Mouse (Mus musculus) limb, embryonic 14.5 days (tissue): ENCODE measurements at regions not wholly inside any gene's neighbourhood (a gene's known extent, or its start where the extent isn't known, plus 50 kb on each side); places are given as distances from the start of the nearest gene placed in this dataset.

Source experiments
- ATAC-seq: fragments of 200-750 bp; cut with Nextera tagmentation; 2 replicates; pipeline ENCODE4 v1.8.0; 2017; ENCODE audit warnings: low read depth, moderate number of reproducible peaks, moderate TSS enrichment; ENCODE audit not compliant: low FRiP score
- DNase-seq: peaks from one replicate; pipeline ENCODE4 v3.0.0-alpha.2; 2015; ENCODE audit warnings: low spot score
- H3K27ac ChIP-seq: fragments of 300-500 bp; sonication (generic); replicated peaks from 2 replicates; pipeline ENCODE4 v1.5.1; 2014; ENCODE audit warnings: low read depth, mild to moderate bottlenecking, low read length, moderate library complexity, mixed read lengths
- H3K27me3 ChIP-seq: fragments of 300-500 bp; sonication (generic); 2 replicates; pipeline ENCODE4 v1.6.1; 2014; ENCODE audit warnings: low read length, mixed read lengths; ENCODE audit not compliant: control insufficient read depth, insufficient read depth
- H3K36me3 ChIP-seq: fragments of 300-500 bp; sonication (generic); 2 replicates; pipeline ENCODE4 v1.6.1; 2014; ENCODE audit warnings: mild to moderate bottlenecking, low read length, moderate library complexity, mixed read lengths; ENCODE audit not compliant: control insufficient read depth, insufficient read depth
- H3K4me1 ChIP-seq: fragments of 300-500 bp; sonication (generic); 2 replicates; pipeline ENCODE4 v1.6.1; 2014; ENCODE audit warnings: antibody characterized with exemption, low read length, mixed read lengths; ENCODE audit not compliant: control insufficient read depth, insufficient read depth
- H3K4me2 ChIP-seq: fragments of 300-500 bp; sonication (generic); replicated peaks from 2 replicates; pipeline ENCODE4 v1.6.1; 2014; ENCODE audit warnings: low read depth, mild to moderate bottlenecking, low read length, moderate library complexity; ENCODE audit not compliant: severe bottlenecking
- H3K4me3 ChIP-seq: fragments of 300-500 bp; sonication (generic); replicated peaks from 2 replicates; pipeline ENCODE4 v1.5.1; 2014; ENCODE audit warnings: low read length
- H3K9ac ChIP-seq: fragments of 300-500 bp; sonication (generic); 2 replicates; pipeline ENCODE4 v1.6.1; 2014; ENCODE audit warnings: mild to moderate bottlenecking, low read depth, low read length, moderate library complexity; ENCODE audit not compliant: severe bottlenecking
- H3K9me3 ChIP-seq: fragments of 300-500 bp; sonication (generic); 2 replicates; pipeline ENCODE4 v1.6.1; 2016; ENCODE audit warnings: low read length; ENCODE audit not compliant: control insufficient read depth
- POLR2A ChIP-seq: fragments of 200-500 bp; IDR thresholded peaks from 2 replicates; pipeline ENCODE4 v1.8.0; 2012; ENCODE audit warnings: inconsistent platforms, mild to moderate bottlenecking, moderate library complexity, borderline replicate concordance; ENCODE audit not compliant: insufficient read depth, insufficient read length; ENCODE audit errors: extremely low read depth
- WGBS: fragments of 180-500 bp; shearing (Covaris S2); extraction: QIAGEN DNeasy Blood & Tissue Kit; methylation state at CpG from one replicate; pipeline ENCODE4 v1.1.7; 2014; 5-methylcytosine and 5-hydroxymethylcytosine counted together

DNA sequence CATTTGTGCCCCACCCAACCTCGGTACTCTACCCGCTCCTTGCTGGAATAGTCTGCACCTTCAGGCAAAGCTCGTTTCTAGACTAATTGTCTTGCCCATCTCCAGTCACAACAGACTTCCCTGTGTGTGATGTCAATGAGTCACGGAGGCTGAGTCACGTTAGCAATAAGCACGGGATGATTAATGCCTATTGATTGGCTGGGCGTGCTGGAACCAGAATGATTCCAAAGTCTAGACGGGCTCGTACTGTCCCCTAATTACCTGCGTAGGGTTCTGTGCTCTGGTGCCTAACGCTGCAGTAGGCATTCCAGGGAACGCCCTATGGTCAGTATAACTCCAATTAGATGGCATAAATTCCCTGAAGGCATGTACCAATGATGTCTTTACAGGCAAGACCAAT, 78.8 kb upstream of the Atxn1 start:
- H3K9ac ChIP-seq: no peak overlapping the region
- no peaks in the 10 kb centered on the region for H3K9me3 ChIP-seq
- H3K4me3 ChIP-seq: no peak overlapping the region
- TF ChIP-seq POLR2A: no peak
- H3K27me3 ChIP-seq: no peaks in the 10 kb centered on the region
- WGBS: 66% methylated on average over 12 of the region's 12 CpGs
- DNase-seq (no peak), ATAC-seq (no peak)
- no peak overlapping the region for H3K4me2 ChIP-seq
- H3K4me1 ChIP-seq: no peaks in the 10 kb centered on the region
- H3K36me3 ChIP-seq: no peaks in the 10 kb centered on the region
- no peak overlapping the region for H3K27ac ChIP-seq

DNA sequence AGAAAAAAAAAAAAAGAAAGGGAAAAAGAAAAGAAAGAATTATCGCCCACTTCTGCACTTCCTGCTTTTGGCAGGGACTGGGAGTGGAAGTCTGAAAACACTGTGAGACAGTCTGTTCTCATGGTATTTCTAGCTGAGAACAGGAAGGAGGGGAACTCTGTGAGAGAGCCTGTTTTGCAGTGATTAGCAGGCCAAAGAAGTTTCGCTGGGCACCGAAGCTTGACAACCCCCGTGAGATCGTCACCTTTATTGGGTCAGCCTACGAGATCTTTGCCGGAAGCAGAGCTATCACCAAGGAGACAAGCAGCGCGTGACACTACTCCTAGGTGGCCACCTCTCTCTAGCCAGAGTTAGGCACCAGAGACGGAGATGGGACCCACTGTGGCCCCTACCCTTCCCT, 78.2 kb upstream of the Atxn1 start:
- WGBS: 47% methylated on average over 10 of the region's 10 CpGs
- Histone ChIP-seq H3K4me2 (no peak overlapping the region), H3K9me3 (no peaks in the 10 kb centered on the region), H3K9ac (no peak overlapping the region), H3K27me3 (no peaks in the 10 kb centered on the region), H3K4me1 (no peaks in the 10 kb centered on the region), H3K36me3 (no peaks in the 10 kb centered on the region), H3K27ac (no peak overlapping the region), H3K4me3 (no peak overlapping the region)
- no peak for TF ChIP-seq POLR2A
- ATAC-seq (no peak), DNase-seq (no peak)

DNA sequence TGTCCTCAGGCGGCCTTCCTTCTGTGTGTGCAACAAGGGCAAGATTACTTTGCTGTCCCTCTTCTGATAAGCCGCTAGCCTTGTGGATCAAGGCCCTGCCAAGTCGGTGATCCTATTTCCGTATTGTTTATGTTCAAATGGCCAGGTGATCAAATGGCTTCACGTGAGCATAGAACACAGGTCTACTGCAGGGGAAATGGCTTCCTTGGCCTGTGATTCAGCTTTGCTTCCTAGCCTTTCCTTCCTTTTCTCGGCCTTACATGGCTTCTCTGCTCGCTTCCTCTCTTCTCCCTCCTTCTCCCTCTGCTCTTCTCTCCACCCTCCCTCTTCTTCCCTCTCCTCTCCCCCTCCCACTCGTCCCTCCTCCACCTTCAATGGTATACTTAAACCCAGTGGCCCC, 77.4 kb upstream of the Atxn1 start:
- no peak for TF ChIP-seq POLR2A
- H3K4me1 ChIP-seq: no peaks in the 10 kb centered on the region
- H3K4me3 ChIP-seq: no peak overlapping the region
- 83% methylated on average over 8 of the region's 8 CpGs for WGBS
- no peak overlapping the region for H3K9ac ChIP-seq
- no peak overlapping the region for H3K27ac ChIP-seq
- H3K27me3 ChIP-seq: no peaks in the 10 kb centered on the region
- DNase-seq (no peak), ATAC-seq (no peak)
- no peak overlapping the region for H3K4me2 ChIP-seq
- H3K9me3 ChIP-seq: no peaks in the 10 kb centered on the region
- H3K36me3 ChIP-seq: no peaks in the 10 kb centered on the region

DNA sequence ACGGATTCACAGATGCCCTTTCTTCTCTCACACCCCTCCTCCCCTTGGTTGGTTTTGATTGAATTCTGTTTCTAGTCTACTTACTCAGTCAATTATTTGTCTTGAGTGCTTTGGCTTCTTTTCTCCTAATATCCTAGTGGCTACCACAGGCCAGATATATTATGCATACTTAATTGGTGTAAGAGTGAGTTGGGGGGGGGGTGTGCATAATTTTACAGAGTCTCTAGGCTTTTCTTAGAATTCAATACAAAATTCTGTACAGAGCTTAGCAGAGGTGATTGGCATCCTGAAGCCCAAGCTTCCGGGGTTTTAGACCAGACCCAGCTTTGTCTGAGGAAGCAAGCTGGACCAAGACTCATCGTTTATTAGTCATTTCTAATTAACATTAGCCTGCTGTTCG, 76.7 kb upstream of the Atxn1 start:
- TF ChIP-seq POLR2A: no peak
- Histone ChIP-seq H3K27ac (no peak overlapping the region), H3K4me3 (no peak overlapping the region), H3K4me1 (no peaks in the 10 kb centered on the region), H3K27me3 (no peaks in the 10 kb centered on the region), H3K9ac (no peak overlapping the region), H3K36me3 (no peaks in the 10 kb centered on the region), H3K9me3 (no peaks in the 10 kb centered on the region), H3K4me2 (no peak overlapping the region)
- ATAC-seq (no peak), DNase-seq (no peak)
- 83% methylated on average over 4 of the region's 4 CpGs for WGBS

DNA sequence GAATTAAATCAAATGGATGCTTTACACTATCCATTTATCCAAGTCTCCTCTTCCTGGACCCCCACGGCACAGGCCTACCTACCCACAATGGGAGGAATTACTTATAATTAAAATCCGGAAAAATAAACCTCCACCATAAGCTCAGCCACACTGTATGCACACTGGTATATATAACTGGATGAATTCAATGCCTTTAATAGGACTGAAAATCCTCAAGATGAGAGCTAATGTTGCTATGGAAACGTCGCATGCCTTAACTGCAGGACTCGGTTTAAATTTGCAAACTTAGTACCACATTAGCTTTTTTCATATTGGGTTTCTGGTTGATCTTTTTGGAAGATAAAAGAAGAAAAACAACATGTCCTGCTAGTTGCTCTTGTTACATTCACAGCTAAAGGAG, 75.3 kb upstream of the Atxn1 start:
- Histone ChIP-seq H3K4me3 (no peak overlapping the region), H3K27ac (no peak overlapping the region), H3K27me3 (no peaks in the 10 kb centered on the region), H3K4me1 (no peaks in the 10 kb centered on the region), H3K36me3 (no peaks in the 10 kb centered on the region), H3K4me2 (no peak overlapping the region), H3K9me3 (no peaks in the 10 kb centered on the region), H3K9ac (no peak overlapping the region)
- DNase-seq (no peak), ATAC-seq (no peak)
- no peak for TF ChIP-seq POLR2A
- 90% methylated on average over 5 of the region's 5 CpGs for WGBS
